Mouse (Mus musculus) gastrocnemius, adult 8-10 months (tissue): ENCODE measurements at regions not wholly inside any gene's neighbourhood (a gene's known extent, or its start where the extent isn't known, plus 50 kb on each side); places are given as distances from the start of the nearest gene placed in this dataset.

Experiments
- DNase-seq, 2 experiments: peaks; one replicate each; pipeline ENCODE4 v3.0.0; 2022; ENCODE audit warnings: low spot score in 2 of 2

- DNase-seq, result no peak
These were observed 129.9 kb upstream of the Peli2 start for GRCm38 (mm10) chr14:47990716-47991115.

GRCm38 (mm10) chr14:47991546-47991945 is 129.1 kb upstream of the Peli2 start:
- DNase-seq, result no peak

- no peak for DNase-seq
These were observed 128.5 kb upstream of the Peli2 start for GRCm38 (mm10) chr14:47992091-47992490.

GRCm38 (mm10) chr14:47992851-47993250 is 127.8 kb upstream of the Peli2 start:
- DNase-seq, result no peak

GRCm38 (mm10) chr14:47998936-47999335 is 121.7 kb upstream of the Peli2 start:
- DNase-seq, result no peak

- no peak for DNase-seq
These were observed 115.3 kb upstream of the Peli2 start for GRCm38 (mm10) chr14:48005092-48005928.

GRCm38 (mm10) chr14:48005929-48006309 is 114.7 kb upstream of the Peli2 start:
- no peak for DNase-seq

GRCm38 (mm10) chr14:48012361-48013215 is 108.0 kb upstream of the Peli2 start:
- DNase-seq, result no peak

- no peak for DNase-seq
These were observed 107.2 kb upstream of the Peli2 start for GRCm38 (mm10) chr14:48013431-48013830.

- DNase-seq, result no peak
These were observed 105.8 kb upstream of the Peli2 start for GRCm38 (mm10) chr14:48014776-48015175.

GRCm38 (mm10) chr14:48017971-48018370 is 102.7 kb upstream of the Peli2 start:
- DNase-seq, result no peak

GRCm38 (mm10) chr14:48019331-48019730 is 101.3 kb upstream of the Peli2 start:
- DNase-seq, result no peak

- DNase-seq, result no peak
These were observed 98.4 kb upstream of the Peli2 start for GRCm38 (mm10) chr14:48022271-48022670.

GRCm38 (mm10) chr14:48024051-48024693 is 96.5 kb upstream of the Peli2 start:
- no peak for DNase-seq

- no peak for DNase-seq
These were observed 81.3 kb upstream of the Peli2 start for GRCm38 (mm10) chr14:48039286-48039790.

GRCm38 (mm10) chr14:48046094-48046493 is 74.5 kb upstream of the Peli2 start:
- no peak for DNase-seq

GRCm38 (mm10) chr14:48046831-48047230 is 73.8 kb upstream of the Peli2 start:
- no peak for DNase-seq

GRCm38 (mm10) chr14:48049698-48050459 is 70.7 kb upstream of the Peli2 start:
- no peak for DNase-seq

- no peak for DNase-seq
These were observed 70.2 kb upstream of the Peli2 start for GRCm38 (mm10) chr14:48050460-48050760.

- DNase-seq, result no peak
These were observed 68.7 kb upstream of the Peli2 start for GRCm38 (mm10) chr14:48051971-48052370.

- no peak for DNase-seq
These were observed 68.2 kb upstream of the Peli2 start for GRCm38 (mm10) chr14:48052405-48052804.
